Mouse (Mus musculus): ENCODE results near the gene Scnn1b. TPM values are rescaled to one million over a fixed set of nuclear protein-coding genes. Genes with fewer than 3 reads are reported as not detected.
A peak's percentile ranks its signal among the peaks of the same experiment; 100 is the strongest.

The Scnn1b gene
- polyA plus RNA-seq, 1 experiment from 2014 or later = 0.06 TPM

DNA sequence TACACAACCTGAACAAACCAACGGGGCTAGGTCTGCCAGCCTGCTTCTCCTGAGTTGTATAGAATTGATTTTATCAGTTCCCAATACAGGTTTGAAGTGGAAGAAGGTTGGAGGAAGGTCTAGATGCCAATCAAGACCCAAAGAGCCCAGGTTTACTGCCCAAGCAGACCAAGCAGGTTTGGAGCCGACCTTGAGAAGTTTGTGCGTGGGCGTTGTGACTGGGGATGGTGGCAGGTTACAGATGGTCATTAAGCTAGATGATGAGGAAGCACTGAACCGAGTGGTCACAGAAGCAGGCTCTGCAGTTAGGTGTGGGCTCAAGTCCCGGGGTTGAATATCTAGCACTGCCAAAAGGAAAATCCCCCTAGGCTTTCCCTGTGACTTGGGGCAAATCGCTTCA, 9.9 kb downstream of the Scnn1b start:
- Histone ChIP-seq H3K27ac (replicated peaks) (no peak overlapping the region), H3K36me3 (no peaks in the 10 kb centered on the region), H3K9me3 (replicated peaks) (no peaks in the 10 kb centered on the region), H3K4me3 (no peak overlapping the region), H3K4me1 (peaks cover 13% of the 10 kb centered on the region), H3K27me3 (ENCODE audit: low read depth, poor library complexity, severe bottlenecking) (no peaks in the 10 kb centered on the region)
- WGBS = 91% methylated on average over 7 of the region's 7 CpGs
- DNase-seq (ENCODE audit: low spot score) = no peak

DNA sequence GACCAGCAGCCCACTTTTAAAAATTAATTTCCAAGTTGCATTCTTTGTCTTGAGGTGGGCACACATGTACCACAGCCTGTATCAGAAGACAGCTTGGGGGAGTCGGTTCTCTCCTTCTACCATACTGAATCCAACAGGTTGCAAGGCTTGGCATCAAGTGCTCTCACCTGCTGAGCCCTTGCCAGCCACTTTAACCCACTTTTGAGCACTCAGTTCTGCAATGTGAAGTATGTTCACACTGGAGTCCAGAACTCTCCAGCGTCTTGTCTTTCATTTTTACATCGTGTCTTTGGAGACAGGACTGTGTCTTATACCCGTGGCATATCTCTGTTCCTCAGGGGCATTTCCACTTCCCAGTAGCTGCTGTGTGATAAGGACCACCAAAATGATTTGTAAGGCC, 15.4 kb downstream of the Scnn1b start:
- Histone ChIP-seq H3K4me1 (peaks cover 6% of the 10 kb centered on the region), H3K27ac (replicated peaks) (no peak overlapping the region), H3K4me3 (no peak overlapping the region), H3K27me3 (ENCODE audit: low read depth, poor library complexity, severe bottlenecking) (no peaks in the 10 kb centered on the region), H3K36me3 (no peaks in the 10 kb centered on the region), H3K9me3 (replicated peaks) (no peaks in the 10 kb centered on the region)
- 86% methylated on average over 4 of the region's 4 CpGs for WGBS
- no peak for DNase-seq (ENCODE audit: low spot score)

DNA sequence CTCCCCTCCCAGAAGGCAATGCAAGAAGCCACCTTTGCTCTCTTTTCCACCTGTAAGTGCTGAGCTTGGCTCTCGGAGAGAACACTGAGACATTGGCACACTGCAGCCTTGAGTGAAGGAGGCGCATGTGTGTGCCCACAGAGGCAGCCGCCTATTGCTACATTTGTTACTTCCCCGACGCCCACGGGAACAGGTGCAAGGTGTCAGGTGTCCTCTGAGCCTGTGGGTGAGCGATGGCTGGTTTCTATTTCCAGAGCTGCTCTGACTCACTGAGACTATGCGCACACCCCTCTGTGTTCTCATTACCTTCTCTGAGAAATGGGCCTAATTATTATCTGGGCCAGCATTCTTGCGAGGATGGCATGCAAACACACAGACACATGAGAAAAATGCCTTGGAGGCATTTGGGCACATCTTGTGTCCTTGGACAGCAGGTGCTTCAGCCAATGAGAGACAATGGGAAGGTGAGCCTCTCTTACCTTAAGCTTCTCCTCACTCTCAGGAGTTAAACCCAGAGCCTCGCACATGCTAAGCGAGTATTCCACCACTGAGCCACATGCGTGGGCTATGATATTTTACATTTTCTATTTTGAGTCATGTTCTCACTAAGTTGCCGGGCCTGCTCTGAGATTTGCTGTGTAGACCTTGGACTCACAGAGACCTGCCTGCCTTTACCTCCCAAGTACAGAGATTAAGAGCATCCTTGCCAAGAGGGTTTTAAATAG, 26.0 kb downstream of the Scnn1b start:
- H3K27ac ChIP-seq (replicated peaks) = no peak overlapping the region
- no peaks in the 10 kb centered on the region for H3K4me1 ChIP-seq
- 92% methylated on average over 13 of the region's 13 CpGs for WGBS
- H3K4me3 ChIP-seq = no peak overlapping the region
- no peaks in the 10 kb centered on the region for H3K27me3 ChIP-seq (ENCODE audit: low read depth, poor library complexity, severe bottlenecking)
- no peaks in the 10 kb centered on the region for H3K36me3 ChIP-seq
- no peak for DNase-seq (ENCODE audit: low spot score)
- no peaks in the 10 kb centered on the region for H3K9me3 ChIP-seq (replicated peaks)

DNA sequence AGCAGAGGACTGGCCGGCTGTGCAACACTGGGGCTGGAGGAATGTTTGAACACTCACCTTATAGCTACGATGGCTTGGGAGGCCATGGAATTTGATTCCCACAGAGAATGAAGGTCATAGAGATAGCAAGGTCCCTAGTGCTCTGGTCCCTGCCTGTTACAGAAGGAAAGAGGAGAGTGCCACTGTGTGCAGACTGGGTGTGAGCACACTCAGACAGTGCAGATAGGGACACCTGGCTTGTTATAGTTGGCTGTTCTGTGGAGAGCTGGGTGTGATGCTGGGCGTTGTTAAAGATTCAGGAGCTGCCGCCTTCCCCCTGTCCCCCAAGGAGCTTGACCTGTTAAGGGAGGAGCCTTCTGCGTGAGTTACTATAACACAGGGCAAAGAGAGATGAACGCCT, 31.9 kb downstream of the Scnn1b start:
- Histone ChIP-seq H3K4me1 (peaks cover 19% of the 10 kb centered on the region), H3K9me3 (replicated peaks) (no peaks in the 10 kb centered on the region), H3K4me3 (no peak overlapping the region), H3K36me3 (no peaks in the 10 kb centered on the region), H3K27me3 (ENCODE audit: low read depth, poor library complexity, severe bottlenecking) (peaks cover 18% of the 10 kb centered on the region; the same call in 1 of the 2 replicates), H3K27ac (replicated peaks) (no peak overlapping the region)
- no peak for DNase-seq (ENCODE audit: low spot score)
- 57% methylated on average over 6 of the region's 6 CpGs for WGBS

DNA sequence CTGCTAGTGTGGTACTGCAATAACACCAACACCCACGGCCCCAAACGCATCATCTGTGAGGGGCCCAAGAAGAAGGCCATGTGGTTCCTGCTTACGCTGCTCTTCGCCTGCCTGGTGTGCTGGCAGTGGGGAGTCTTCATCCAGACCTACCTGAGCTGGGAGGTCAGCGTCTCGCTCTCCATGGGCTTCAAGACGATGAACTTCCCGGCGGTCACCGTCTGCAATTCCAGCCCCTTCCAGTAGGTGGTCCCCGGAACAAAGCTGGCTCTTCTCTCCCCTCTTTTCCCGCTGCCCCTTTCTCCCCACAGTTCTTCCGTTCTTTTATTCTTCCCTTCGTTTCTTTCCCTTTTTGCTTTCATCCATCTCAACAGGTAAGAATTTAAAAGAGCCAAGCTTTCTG, 34.5 kb downstream of the Scnn1b start:
- 12% methylated on average over 14 of the region's 14 CpGs for WGBS
- Histone ChIP-seq H3K27ac (replicated peaks) (peak overlapping the region; percentile 64), H3K4me3 (peak overlapping the region; percentile 38), H3K27me3 (ENCODE audit: low read depth, poor library complexity, severe bottlenecking) (peaks cover 18% of the 10 kb centered on the region; the same call in 1 of the 2 replicates), H3K9me3 (replicated peaks) (no peaks in the 10 kb centered on the region), H3K4me1 (peaks cover 19% of the 10 kb centered on the region), H3K36me3 (no peaks in the 10 kb centered on the region)
- peak; percentile 73 for DNase-seq (ENCODE audit: low spot score)

DNA sequence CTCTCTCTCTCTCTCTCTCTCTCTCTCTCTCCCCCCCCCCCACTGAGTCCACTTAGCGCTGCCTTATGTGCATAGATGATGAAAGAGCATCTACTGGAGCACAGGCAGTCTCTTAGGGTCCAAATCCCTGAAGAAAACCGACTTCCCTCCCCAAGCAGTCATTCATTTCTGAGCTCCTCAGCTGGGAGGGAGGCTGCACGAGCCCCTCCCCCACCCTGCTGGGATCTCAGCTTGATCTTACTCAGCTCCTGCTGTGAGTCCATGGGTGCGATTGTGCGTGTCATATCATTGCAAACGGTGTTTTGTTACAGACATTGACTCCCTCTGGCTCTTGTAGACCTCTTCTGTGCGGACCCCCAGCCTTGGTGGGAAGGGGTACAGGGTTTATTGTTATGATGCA, 35.1 kb downstream of the Scnn1b start:
- H3K36me3 ChIP-seq = no peaks in the 10 kb centered on the region
- H3K4me1 ChIP-seq = peaks cover 19% of the 10 kb centered on the region
- peak overlapping the region; percentile 38 for H3K4me3 ChIP-seq
- DNase-seq (ENCODE audit: low spot score) = peak; percentile 25
- H3K27me3 ChIP-seq (ENCODE audit: low read depth, poor library complexity, severe bottlenecking) = peaks cover 18% of the 10 kb centered on the region; the same call in 1 of the 2 replicates
- H3K27ac ChIP-seq (replicated peaks) = peak overlapping the region; percentile 64
- WGBS = 13% methylated on average over 7 of the region's 7 CpGs
- H3K9me3 ChIP-seq (replicated peaks) = no peaks in the 10 kb centered on the region

DNA sequence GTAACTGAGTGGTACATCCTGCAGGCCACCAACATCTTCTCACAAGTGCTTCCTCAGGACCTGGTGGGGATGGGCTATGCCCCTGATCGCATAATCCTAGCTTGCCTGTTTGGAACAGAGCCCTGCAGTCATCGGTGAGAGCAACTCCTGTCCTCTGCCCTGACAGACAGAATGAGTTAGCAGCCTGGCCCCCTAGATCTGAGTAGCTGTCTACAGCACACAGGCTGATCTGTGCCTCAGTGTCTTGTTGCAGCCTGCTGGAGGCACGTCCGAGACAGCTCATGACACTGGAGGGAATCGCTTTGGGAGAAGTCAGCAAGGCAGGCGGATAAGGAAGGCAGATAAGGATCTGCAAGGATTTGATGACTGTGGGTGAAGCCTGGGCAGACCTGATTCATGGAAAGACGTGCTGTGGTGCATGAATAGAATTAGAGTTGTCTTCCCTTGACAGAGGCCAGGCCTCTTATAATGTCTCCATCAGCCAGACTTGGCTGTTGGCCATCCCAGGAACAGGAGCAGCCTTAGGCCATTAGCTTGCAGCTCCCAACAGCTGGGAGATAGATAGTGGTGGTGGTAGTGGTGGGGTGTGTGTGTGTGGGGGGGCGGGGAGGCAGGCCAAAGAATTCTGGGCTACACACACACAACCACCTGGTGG, 38.0 kb downstream of the Scnn1b start:
- 86% methylated on average over 8 of the region's 8 CpGs for WGBS
- Histone ChIP-seq H3K4me3 (no peak overlapping the region), H3K9me3 (replicated peaks) (no peaks in the 10 kb centered on the region), H3K27ac (replicated peaks) (no peak overlapping the region), H3K4me1 (peaks cover 18% of the 10 kb centered on the region), H3K27me3 (ENCODE audit: low read depth, poor library complexity, severe bottlenecking) (peaks cover 17% of the 10 kb centered on the region; the same call in 1 of the 2 replicates), H3K36me3 (no peaks in the 10 kb centered on the region)
- DNase-seq (ENCODE audit: low spot score) = no peak

DNA sequence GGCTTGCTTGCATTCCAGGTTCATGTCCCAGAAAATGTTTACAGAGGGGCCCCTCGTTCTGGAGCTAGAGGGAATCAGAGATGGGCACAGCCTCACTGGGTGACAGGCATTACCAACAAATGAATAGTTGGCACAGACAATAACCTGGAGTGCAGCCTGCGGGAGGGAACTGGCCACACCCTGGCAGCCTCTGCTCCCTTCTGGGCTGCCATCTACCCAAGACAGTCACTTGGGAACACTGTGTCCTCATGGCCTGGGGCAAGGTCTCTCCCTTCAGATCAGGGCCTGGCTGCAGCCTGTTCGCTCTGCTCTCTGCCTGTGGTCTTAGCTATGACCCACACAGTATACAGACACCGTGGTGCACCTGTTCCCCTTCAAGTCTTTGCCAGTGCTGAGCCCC, 42.0 kb downstream of the Scnn1b start:
- H3K4me3 ChIP-seq = no peak overlapping the region
- DNase-seq (ENCODE audit: low spot score) = no peak
- no peaks in the 10 kb centered on the region for H3K27me3 ChIP-seq (ENCODE audit: low read depth, poor library complexity, severe bottlenecking)
- no peak overlapping the region for H3K27ac ChIP-seq (replicated peaks)
- no peaks in the 10 kb centered on the region for H3K9me3 ChIP-seq (replicated peaks)
- peaks cover 10% of the 10 kb centered on the region; the same call in 1 of the 2 replicates for H3K4me1 ChIP-seq
- no peaks in the 10 kb centered on the region for H3K36me3 ChIP-seq
- 86% methylated on average over 4 of the region's 4 CpGs for WGBS

DNA sequence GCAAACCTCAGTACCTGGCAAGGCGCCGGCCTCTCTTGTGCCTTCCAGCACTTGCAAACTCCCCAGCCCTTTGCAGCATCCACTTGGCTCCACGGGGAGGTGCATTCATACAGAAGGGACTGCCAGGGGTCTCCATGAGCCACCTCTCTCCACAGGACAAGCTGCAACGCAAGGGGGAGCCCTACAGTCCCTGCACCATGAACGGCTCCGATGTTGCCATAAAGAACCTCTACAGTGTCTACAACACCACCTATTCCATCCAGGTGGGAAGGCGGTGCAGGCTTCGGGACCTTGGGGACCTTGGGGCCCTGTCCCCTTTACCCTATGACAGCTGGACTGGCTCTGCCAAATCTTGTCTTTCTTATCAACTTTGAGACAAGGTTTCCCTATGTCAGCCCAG, 47.4 kb downstream of the Scnn1b start:
- no peak for DNase-seq (ENCODE audit: low spot score)
- no peaks in the 10 kb centered on the region for H3K9me3 ChIP-seq (replicated peaks)
- H3K27ac ChIP-seq (replicated peaks) = no peak overlapping the region
- 78% methylated on average over 8 of the region's 8 CpGs for WGBS
- no peak overlapping the region for H3K4me3 ChIP-seq
- H3K4me1 ChIP-seq = peaks cover 6% of the 10 kb centered on the region; the same call in 1 of the 2 replicates
- no peaks in the 10 kb centered on the region for H3K36me3 ChIP-seq
- H3K27me3 ChIP-seq (ENCODE audit: low read depth, poor library complexity, severe bottlenecking) = no peaks in the 10 kb centered on the region

DNA sequence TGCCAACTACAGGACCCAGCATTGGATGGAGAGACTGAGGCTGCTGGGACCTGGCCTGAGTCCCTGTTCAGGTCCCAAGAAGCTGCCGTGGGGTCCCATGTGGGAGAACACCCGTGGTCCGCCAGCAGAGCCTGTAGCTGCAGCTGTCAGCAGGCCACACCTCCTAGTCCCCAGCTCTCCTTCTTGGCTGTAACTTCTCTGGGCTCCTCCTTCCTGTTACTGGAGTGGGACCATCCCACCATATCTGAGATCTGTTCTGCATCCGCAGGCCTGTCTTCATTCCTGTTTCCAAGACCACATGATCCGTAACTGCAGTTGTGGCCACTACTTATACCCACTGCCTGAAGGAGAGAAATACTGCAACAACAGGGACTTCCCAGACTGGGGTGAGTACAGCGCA, 49.1 kb downstream of the Scnn1b start:
- Histone ChIP-seq H3K27ac (replicated peaks) (no peak overlapping the region), H3K9me3 (replicated peaks) (no peaks in the 10 kb centered on the region), H3K36me3 (no peaks in the 10 kb centered on the region), H3K4me1 (peaks cover 3% of the 10 kb centered on the region; the same call in 1 of the 2 replicates), H3K27me3 (ENCODE audit: low read depth, poor library complexity, severe bottlenecking) (no peaks in the 10 kb centered on the region), H3K4me3 (no peak overlapping the region)
- 76% methylated on average over 6 of the region's 6 CpGs for WGBS
- no peak for DNase-seq (ENCODE audit: low spot score)

DNA sequence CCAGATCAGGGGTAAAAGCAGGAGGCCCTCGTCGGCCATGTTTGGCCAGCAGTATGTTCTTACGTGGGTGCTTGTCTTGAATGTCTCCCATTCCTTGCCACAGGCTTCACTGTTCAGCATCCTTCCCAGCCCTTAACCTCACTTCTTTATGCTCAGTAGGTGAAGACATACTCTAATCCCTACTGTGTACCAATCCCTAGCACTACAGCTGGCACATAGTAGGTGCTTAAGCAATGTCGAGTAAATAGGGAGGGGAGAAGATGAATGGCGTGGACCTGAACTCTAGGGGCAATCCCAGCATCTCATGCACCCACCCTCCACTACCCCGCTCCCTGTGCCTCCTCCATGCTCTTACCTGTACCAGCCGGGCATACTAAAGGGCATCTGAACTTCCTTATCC, 59.5 kb downstream of the Scnn1b start:
- H3K4me3 ChIP-seq = no peak overlapping the region
- peaks cover 42% of the 10 kb centered on the region for H3K36me3 ChIP-seq
- no peak overlapping the region for H3K27ac ChIP-seq (replicated peaks)
- H3K4me1 ChIP-seq = no peaks in the 10 kb centered on the region
- H3K27me3 ChIP-seq (ENCODE audit: low read depth, poor library complexity, severe bottlenecking) = no peaks in the 10 kb centered on the region
- WGBS = 94% methylated on average over 7 of the region's 7 CpGs
- no peaks in the 10 kb centered on the region for H3K9me3 ChIP-seq (replicated peaks)
- DNase-seq (ENCODE audit: low spot score) = no peak

DNA sequence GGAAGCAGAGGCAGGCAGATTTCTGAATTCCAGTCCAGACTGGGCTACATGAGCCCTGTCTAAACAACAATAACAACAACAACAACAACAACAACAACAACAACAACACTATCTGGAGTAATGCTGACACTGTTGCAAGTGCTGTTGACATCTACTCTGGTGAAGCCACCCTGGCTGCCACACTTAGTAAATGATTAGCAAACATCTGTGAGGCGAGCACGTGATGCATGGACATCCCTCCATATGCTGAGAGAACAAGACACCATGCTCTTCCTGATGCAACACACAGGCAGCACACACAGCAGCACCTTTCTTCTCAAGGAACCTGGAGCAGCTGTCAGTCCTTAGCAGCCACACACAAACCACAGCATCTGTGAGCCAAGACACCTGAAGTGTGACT, 63.0 kb downstream of the Scnn1b start:
- peaks cover 56% of the 10 kb centered on the region for H3K36me3 ChIP-seq
- DNase-seq (ENCODE audit: low spot score) = no peak

DNA sequence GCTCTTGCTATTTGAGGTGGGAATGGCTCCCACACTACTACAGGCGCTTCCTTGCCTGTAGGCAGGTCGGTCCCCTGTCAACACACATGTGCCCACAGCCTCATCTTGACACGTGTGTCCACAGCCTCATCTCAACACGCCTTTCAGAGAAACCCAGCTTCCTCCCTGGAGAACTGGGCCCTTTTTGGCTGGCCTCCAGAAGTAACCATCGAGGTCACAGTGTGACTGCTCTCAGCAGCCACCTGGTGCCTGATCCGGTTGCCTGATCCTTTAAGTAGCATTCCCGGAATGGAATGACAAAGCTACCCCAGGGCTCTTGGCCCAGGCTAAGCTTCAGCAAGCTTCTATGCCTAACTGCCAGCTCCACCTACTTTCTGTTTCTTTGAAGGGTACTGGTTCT, 66.4 kb downstream of the Scnn1b start:
- 41% methylated on average over 7 of the region's 7 CpGs for WGBS
- H3K36me3 ChIP-seq = peaks cover 44% of the 10 kb centered on the region
- H3K4me3 ChIP-seq = no peak overlapping the region
- no peak overlapping the region for H3K27ac ChIP-seq (replicated peaks)
- no peaks in the 10 kb centered on the region for H3K27me3 ChIP-seq (ENCODE audit: low read depth, poor library complexity, severe bottlenecking)
- H3K4me1 ChIP-seq = no peaks in the 10 kb centered on the region
- DNase-seq (ENCODE audit: low spot score) = no peak
- no peaks in the 10 kb centered on the region for H3K9me3 ChIP-seq (replicated peaks)

More for the DNA sequence above, 63.0 kb downstream of the Scnn1b start:
- Histone ChIP-seq H3K27me3 (ENCODE audit: low read depth, poor library complexity, severe bottlenecking) (no peaks in the 10 kb centered on the region), H3K9me3 (replicated peaks) (no peaks in the 10 kb centered on the region), H3K27ac (replicated peaks) (no peak overlapping the region), H3K4me3 (no peak overlapping the region), H3K4me1 (no peaks in the 10 kb centered on the region)
- 93% methylated on average over 2 of the region's 2 CpGs for WGBS
